Comparison of ENCODE assay signal across 8 mouse cellular contexts in the genomic region with DNA sequence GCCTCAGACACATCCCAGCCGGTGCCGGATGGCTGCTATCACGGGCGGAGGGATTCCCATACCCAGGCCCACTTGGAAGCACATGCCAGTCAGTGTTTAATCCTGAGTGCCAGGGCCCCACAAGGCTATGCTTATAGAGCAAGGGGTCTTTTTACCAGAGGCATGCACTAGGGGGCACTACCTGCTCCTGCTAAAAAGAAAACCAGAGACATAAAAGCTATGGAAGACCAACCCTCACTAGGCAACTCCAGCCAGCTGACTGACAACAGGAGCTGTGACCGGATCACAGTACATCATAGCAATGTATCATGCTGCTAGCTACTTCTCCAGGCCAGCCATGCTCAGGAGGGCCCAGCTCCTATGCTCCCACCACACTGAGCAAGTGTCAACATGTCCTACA. TPM values are rescaled to one million over a fixed set of nuclear protein-coding genes. Genes with fewer than 3 reads are reported as not detected.
DNase-seq lines count a peak whose midpoint lies in the region; ATAC-seq and TF ChIP-seq lines count a peak whose summit lies in the region.

No protein-coding gene starts in this region.

- H3K4me1 ChIP-seq in liver, postnatal 0 days (ENCODE audit: insufficient read depth) = peaks cover 10% of the 10 kb centered on the region

- H3K36me3 ChIP-seq in liver, postnatal 0 days (replicated peaks; ENCODE audit: insufficient read depth, low read length) = no peaks in the 10 kb centered on the region

- TF ChIP-seq EP300 in liver, postnatal 0 days (IDR thresholded peaks at IDR 0.05; ENCODE audit: low read depth) = no peak

- H3K4me2 ChIP-seq in liver, postnatal 0 days (ENCODE audit: low read depth, low read length) = no peak overlapping the region

- no peaks in the 10 kb centered on the region for H3K27me3 ChIP-seq in liver, postnatal 0 days (ENCODE audit: insufficient read depth, low read length)

- H3K27ac ChIP-seq in liver, postnatal 0 days (ENCODE audit: low read depth) = no peak overlapping the region

- 72% methylated on average over 5 of the region's 5 CpGs for WGBS in liver, postnatal 0 days (ENCODE audit: insufficient replicate concordance)

- no peak overlapping the region for H3K9ac ChIP-seq in liver, postnatal 0 days (replicated peaks)

- H3K4me3 ChIP-seq in liver, postnatal 0 days (ENCODE audit: low read depth, low read length) = no peak overlapping the region

- TF ChIP-seq CTCF in liver, postnatal 0 days (IDR thresholded peaks at IDR 0.05; ENCODE audit: low read depth) = peak; percentile 72

- H3K9me3 ChIP-seq in liver, postnatal 0 days (ENCODE audit: low read length) = no peaks in the 10 kb centered on the region

- peak; percentile 72 for DNase-seq in CD4-positive helper T cell, adult 2 months (ENCODE audit: low read depth, low spot score)
- peak; percentile 85 for DNase-seq in embryo, embryonic 11 days
- peak; percentile 77 for DNase-seq in heart, adult 8-10 months (ENCODE audit: low spot score)
- DNase-seq in kidney, adult 18-20 months = peak; percentile 82
- peak; percentile 65 for DNase-seq in liver, postnatal 0 days

- ATAC-seq in activated CD4-positive, CD25-positive, alpha-beta regulatory T cell, adult 4 months = peak; percentile 52
- peak; percentile 55; the same call in 1 of the 2 replicates for ATAC-seq in liver, postnatal 0 days
- peak; percentile 27 for ATAC-seq in neutrophil, adult 5-6 weeks (ENCODE audit: extremely low read depth, insufficient number of reproducible peaks, low FRiP score, poor library complexity, severe bottlenecking)
- ATAC-seq in erythroid progenitor cell, adult 5-6 weeks (replicated peaks; ENCODE audit: low FRiP score, poor library complexity, severe bottlenecking) = no peak

RNA-seq across cellular contexts. Expression of gene Arl6ip4, which starts 46.7 kb away (rescaled TPM):
- polyA plus RNA-seq in activated CD4-positive, CD25-positive, alpha-beta regulatory T cell, adult 4 months (2017; shearing (Covaris generic)) = 10 to 100 TPM; 59.1 to 76.7 TPM
- 10 to 100 TPM; 34.8 to 38.4 (median 37.4) TPM for total RNA-seq in heart, adult 8-10 months (2022)
- polyA plus RNA-seq in liver, postnatal 0 days (2015; fragmentation: Nextera tagmentation; extraction: Ambion mirVana) = 53.9 and 54.3 TPM in 2 replicates
- total RNA-seq in neutrophil, adult 5-6 weeks (2017) = 54.9 and 66.2 TPM in 2 replicates
- 22.6 and 57.3 TPM in 2 replicates for total RNA-seq in erythroid progenitor cell, adult 5-6 weeks (2015; ENCODE audit: low replicate concordance)
- 21.8 and 56.7 TPM in 2 replicates for total RNA-seq in erythroid progenitor cell, adult 5-6 weeks (2017; ENCODE audit: low replicate concordance)

RNA-seq across cellular contexts. Expression of gene Ogfod2, which starts 50.5 kb away (rescaled TPM):
- polyA plus RNA-seq in activated CD4-positive, CD25-positive, alpha-beta regulatory T cell, adult 4 months (2017; shearing (Covaris generic)) = 10 to 100 TPM; 16.3 to 21.2 TPM
- total RNA-seq in heart, adult 8-10 months (2022) = 10 to 100 TPM; 14.1 to 20.7 (median 19.2) TPM
- polyA plus RNA-seq in liver, postnatal 0 days (2015; fragmentation: Nextera tagmentation; extraction: Ambion mirVana) = 14.9 and 16.8 TPM in 2 replicates
- 13.5 and 22.0 TPM in 2 replicates for total RNA-seq in neutrophil, adult 5-6 weeks (2017)
- 2.5 TPM in 1 of 2 replicates, not detected in the other for total RNA-seq in erythroid progenitor cell, adult 5-6 weeks (2015; ENCODE audit: low replicate concordance)
- 3.5 and 15.1 TPM in 2 replicates for total RNA-seq in erythroid progenitor cell, adult 5-6 weeks (2017; ENCODE audit: low replicate concordance)
